Mouse (Mus musculus) neural tube, embryonic 14.5 days (tissue): Measurements from ENCODE around the gene Chst10. TPM values are rescaled to one million over a fixed set of nuclear protein-coding genes. Genes with fewer than 3 reads are reported as not detected.

Experiments
- ATAC-seq: fragments of 200-750 bp; cut with Nextera tagmentation; 2 replicates; pipeline ENCODE4 v1.8.0; 2017; ENCODE audit warnings: low read depth, mild to moderate bottlenecking, moderate TSS enrichment, moderate library complexity
- H3K27ac ChIP-seq: fragments of 300-500 bp; sonication (generic); 2 replicates; pipeline ENCODE4 v1.5.1; 2014; ENCODE audit warnings: low read depth, mild to moderate bottlenecking, control low read depth, low read length, moderate library complexity, mixed read lengths
- H3K27me3 ChIP-seq: fragments of 300-500 bp; sonication (generic); 2 replicates; pipeline ENCODE4 v1.6.1; 2014; ENCODE audit warnings: low read length; ENCODE audit not compliant: control insufficient read depth, insufficient read depth
- H3K36me3 ChIP-seq: fragments of 300-500 bp; sonication (generic); 2 replicates; pipeline ENCODE4 v1.6.1; 2014; ENCODE audit warnings: low read length, mixed read lengths; ENCODE audit not compliant: control insufficient read depth, insufficient read depth
- H3K4me1 ChIP-seq: fragments of 300-500 bp; sonication (generic); 2 replicates; pipeline ENCODE4 v1.6.1; 2014; ENCODE audit warnings: low read length; ENCODE audit not compliant: control insufficient read depth, insufficient read depth
- H3K4me2 ChIP-seq: fragments of 300-500 bp; sonication (generic); 2 replicates; pipeline ENCODE4 v1.6.1; 2014; ENCODE audit warnings: mild to moderate bottlenecking, low read depth, low read length, control low read depth
- H3K4me3 ChIP-seq: fragments of 300-500 bp; sonication (generic); 2 replicates; pipeline ENCODE4 v1.5.1; 2014; ENCODE audit warnings: low read depth, low read length, control low read depth, mixed read lengths
- H3K9ac ChIP-seq: fragments of 300-500 bp; sonication (generic); replicated peaks from 2 replicates; pipeline ENCODE4 v1.6.1; 2014; ENCODE audit warnings: low read depth, mild to moderate bottlenecking, control low read depth, low read length, mixed read lengths
- H3K9me3 ChIP-seq: fragments of 300-500 bp; sonication (generic); 2 replicates; pipeline ENCODE4 v1.6.1; 2016; ENCODE audit warnings: low read length; ENCODE audit not compliant: control insufficient read depth
- WGBS: fragments of 180-500 bp; shearing (Covaris S2); extraction: QIAGEN DNeasy Blood & Tissue Kit; methylation state at CpG from one replicate; pipeline ENCODE4 v1.1.7; 2014; 5-methylcytosine and 5-hydroxymethylcytosine counted together
- polyA plus RNA-seq: library from polyadenylated mRNA; unstranded; fragments of >200 nt; fragmentation: Nextera tagmentation; extraction: Ambion mirVana; gene quantifications from 2 replicates; pipeline ENCODE4 v1.2.1, GENCODE M21; 2014

The Chst10 gene
- polyA plus RNA-seq, result 58.4 and 68.7 TPM in 2 replicates

DNA sequence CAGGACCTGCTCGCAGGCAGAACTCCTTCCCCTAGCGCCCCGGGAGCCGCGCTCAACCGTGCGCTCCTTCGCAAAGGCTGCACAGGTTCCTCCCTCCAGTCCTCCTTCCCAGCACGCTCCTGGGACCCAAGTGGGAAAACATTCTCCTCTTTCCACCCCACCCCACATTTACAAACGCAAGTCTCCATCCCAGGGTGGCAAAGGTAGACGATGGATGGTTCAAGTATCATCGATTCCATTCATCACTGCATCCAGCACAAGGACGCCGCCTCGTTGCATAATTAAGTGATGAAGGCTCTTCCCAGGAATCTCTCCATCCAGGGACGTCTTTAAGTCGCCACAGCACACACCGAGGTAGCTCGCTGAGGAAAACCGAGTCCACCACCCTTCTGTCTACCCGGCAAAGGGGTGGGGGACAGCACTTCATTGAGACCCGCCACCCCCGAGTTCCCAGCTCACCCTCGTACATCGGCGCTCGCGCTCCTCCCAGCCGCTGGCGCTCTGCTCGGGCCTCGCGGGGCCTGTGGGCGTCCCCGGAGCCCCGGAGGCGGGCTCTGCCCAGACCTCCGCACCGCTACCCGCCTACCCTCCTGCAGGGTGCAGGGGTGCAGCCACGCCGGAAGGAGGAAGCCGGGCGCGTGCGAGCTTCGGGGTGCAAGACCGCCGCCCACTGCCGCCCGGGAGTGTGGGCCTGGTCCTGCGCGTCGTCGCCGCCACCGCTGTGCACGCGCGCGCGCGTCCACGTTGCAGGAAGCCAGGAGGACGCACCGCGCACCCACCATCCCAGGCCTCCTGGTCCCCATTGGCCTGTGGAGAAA, at the start of gene Chst10:
Chst10 (minus strand) TSS at position 731 of the 818 bp plus-strand sequence.
- Histone ChIP-seq H3K4me1 (peaks cover 9% of the 10 kb centered on the region; the same call in 1 of the 2 replicates), H3K9ac (peak within 1 kb of the TSS; percentile 88), H3K9me3 (no peaks in the 10 kb centered on the region), H3K4me2 (peak within 1 kb of the TSS; percentile 81), H3K27me3 (no peaks in the 10 kb centered on the region), H3K4me3 (peak within 1 kb of the TSS; percentile 78), H3K36me3 (no peaks in the 10 kb centered on the region), H3K27ac (peak within 1 kb of the TSS; percentile 83)
- ATAC-seq, result peak; percentile 92
- WGBS, result under 1% methylated on average over 67 of the region's 67 CpGs

DNA sequence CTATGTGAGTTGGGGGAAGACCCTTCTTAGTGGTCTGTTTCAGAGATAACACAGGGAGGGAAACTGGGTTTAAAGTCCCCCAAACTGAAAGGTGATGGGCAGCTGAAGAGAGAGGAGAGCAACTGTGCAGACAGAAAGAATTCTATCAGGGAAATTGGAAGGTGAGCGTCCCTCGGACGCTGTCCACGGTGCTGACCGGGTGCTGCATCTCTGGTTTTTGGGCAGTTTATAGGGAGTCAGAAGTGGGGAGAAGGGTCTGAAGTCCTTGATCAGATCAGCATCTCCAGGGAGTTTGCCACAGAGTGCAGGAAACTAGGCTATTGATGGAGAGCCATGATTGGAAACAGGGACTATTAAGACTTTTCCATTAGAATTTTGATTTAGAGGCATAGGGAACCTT, 41.6 kb upstream of the Chst10 start:
- Histone ChIP-seq H3K27me3 (no peaks in the 10 kb centered on the region), H3K4me2 (no peak overlapping the region), H3K27ac (no peak overlapping the region), H3K9me3 (no peaks in the 10 kb centered on the region), H3K4me3 (no peak overlapping the region), H3K4me1 (no peaks in the 10 kb centered on the region), H3K36me3 (no peaks in the 10 kb centered on the region), H3K9ac (no peak overlapping the region)
- WGBS, result 7% methylated on average over 5 of the region's 5 CpGs
- ATAC-seq, result no peak

DNA sequence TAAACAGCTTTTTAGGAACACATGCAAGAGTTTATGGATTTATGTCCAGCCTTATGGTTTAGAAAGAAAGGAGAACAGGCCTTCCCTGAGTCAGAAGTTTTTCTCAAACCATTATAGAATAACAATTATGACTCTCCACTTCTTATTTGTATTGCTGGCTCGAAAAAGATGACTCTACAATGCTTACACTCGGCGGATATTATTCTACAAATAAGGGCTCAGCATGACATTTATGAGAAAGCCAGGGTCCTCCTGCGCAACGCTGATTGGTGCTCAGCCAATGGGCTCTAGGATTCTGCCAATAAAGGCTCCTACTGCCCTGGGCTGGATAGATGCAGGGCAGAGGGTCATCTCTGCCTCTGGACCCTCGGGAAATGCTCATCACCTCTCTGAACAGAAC, 40.9 kb upstream of the Chst10 start, which contains the start of gene Nms:
Nms (plus strand) TSS at position 301 of the 400 bp plus-strand sequence.
- Histone ChIP-seq H3K4me2 (no peak within 1 kb of the TSS), H3K27me3 (no peaks in the 10 kb centered on the region), H3K27ac (no peak within 1 kb of the TSS), H3K36me3 (no peaks in the 10 kb centered on the region), H3K4me3 (no peak within 1 kb of the TSS), H3K9ac (no peak within 1 kb of the TSS), H3K9me3 (no peaks in the 10 kb centered on the region), H3K4me1 (no peaks in the 10 kb centered on the region)
- 56% methylated on average over 6 of the region's 6 CpGs for WGBS
- no peak for ATAC-seq

DNA sequence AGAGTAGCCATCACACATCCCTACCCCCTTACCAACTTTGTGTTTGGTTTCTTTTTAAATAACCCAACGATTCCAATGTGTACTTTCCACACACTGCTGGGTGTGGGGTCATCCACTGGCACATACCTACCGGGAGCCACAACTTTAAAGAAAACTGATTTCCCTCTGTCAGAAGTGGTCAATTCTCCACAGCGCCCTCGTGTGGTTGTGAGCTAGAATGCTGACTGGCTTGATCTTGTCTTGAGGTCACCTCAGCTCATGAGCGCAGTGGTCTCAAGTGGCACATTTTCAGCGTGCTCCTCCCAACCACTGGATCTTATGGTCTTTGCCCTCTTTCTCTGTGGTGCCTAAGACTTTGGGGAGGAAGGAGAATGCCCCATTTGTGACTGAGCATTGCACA, 38.8 kb upstream of the Chst10 start:
- H3K4me2 ChIP-seq, result no peak overlapping the region

DNA sequence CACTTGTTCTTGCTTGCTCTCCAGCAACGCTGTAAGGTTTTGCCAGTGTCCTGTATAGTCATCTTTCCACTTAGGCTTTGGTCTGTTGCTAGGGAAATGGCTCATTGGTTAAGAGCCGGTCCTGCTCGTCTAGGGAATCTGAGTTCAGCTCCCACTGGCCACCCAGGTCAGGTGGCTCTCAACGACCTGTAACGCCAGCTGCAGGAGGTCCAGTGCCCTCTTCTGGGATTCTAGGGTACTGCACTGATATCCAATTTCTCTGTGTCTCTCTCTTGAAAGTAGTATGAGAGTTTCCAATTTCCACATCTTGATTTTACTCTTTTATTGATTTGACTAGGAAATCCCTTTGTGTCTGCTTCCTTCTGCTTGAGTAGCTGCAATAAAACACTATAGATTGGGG, 36.7 kb upstream of the Chst10 start:
- no peaks in the 10 kb centered on the region for H3K36me3 ChIP-seq
- H3K4me2 ChIP-seq, result no peak overlapping the region
- no peak overlapping the region for H3K9ac ChIP-seq
- no peak overlapping the region for H3K27ac ChIP-seq
- H3K27me3 ChIP-seq, result no peaks in the 10 kb centered on the region
- H3K4me1 ChIP-seq, result no peaks in the 10 kb centered on the region
- H3K9me3 ChIP-seq, result no peaks in the 10 kb centered on the region
- H3K4me3 ChIP-seq, result no peak overlapping the region
- 28% methylated on average over 5 of the region's 5 CpGs for WGBS
- ATAC-seq, result no peak

More for the DNA sequence above, 38.8 kb upstream of the Chst10 start:
- H3K27me3 ChIP-seq, result no peaks in the 10 kb centered on the region
- H3K9ac ChIP-seq, result no peak overlapping the region
- no peak for ATAC-seq
- H3K9me3 ChIP-seq, result no peaks in the 10 kb centered on the region
- no peak overlapping the region for H3K27ac ChIP-seq
- H3K4me3 ChIP-seq, result no peak overlapping the region
- H3K4me1 ChIP-seq, result no peaks in the 10 kb centered on the region
- H3K36me3 ChIP-seq, result no peaks in the 10 kb centered on the region
- 27% methylated on average over 6 of the region's 6 CpGs for WGBS

DNA sequence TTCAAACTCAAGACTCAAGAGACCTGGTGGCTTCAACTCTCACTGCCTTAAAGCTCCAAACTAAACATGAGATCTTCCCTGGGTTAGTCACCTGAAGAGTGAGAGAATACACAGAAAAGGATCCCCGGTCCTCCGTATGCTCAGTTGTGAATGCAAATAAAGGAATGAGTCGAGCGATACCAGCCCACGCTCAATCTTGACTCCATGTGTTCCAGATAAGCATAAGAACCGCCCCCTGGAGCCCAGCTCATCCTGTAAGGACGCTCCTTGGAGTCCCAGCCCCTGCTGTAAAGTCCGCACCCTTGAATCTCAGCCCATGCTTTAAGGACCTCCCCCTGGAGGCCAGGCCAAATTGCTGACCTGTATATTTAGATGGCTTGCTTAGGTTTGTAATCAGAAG, 32.8 kb upstream of the Chst10 start:
- H3K36me3 ChIP-seq, result no peaks in the 10 kb centered on the region
- H3K9me3 ChIP-seq, result no peaks in the 10 kb centered on the region
- H3K4me1 ChIP-seq, result no peaks in the 10 kb centered on the region
- no peak for ATAC-seq
- 72% methylated on average over 8 of the region's 8 CpGs for WGBS
- H3K4me3 ChIP-seq, result no peak overlapping the region
- no peak overlapping the region for H3K27ac ChIP-seq
- no peaks in the 10 kb centered on the region for H3K27me3 ChIP-seq
- H3K9ac ChIP-seq, result no peak overlapping the region
- H3K4me2 ChIP-seq, result no peak overlapping the region

DNA sequence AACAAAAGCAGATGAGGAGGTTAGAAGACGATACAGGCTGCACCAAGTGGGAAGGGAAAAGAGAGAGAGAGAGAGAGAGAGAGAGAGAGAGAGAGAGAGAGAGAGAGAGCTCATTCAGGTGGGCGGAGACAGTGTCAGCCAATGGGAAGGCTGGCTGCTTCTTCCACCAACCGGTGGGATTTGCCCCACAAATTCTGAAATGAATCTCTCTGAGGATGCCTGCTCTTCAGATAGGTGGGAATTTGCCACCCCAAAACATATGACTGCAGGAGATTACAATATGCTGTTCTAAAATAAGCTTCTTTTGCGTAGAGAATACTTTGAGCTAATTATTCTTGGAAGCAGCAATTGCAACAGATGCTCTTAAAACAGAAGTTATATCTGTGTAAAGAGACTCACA, 31.5 kb upstream of the Chst10 start:
- no peaks in the 10 kb centered on the region for H3K36me3 ChIP-seq
- no peaks in the 10 kb centered on the region for H3K27me3 ChIP-seq
- no peaks in the 10 kb centered on the region for H3K4me1 ChIP-seq
- no peak for ATAC-seq
- H3K4me3 ChIP-seq, result no peak overlapping the region
- H3K27ac ChIP-seq, result no peak overlapping the region
- 68% methylated on average over 4 of the region's 4 CpGs for WGBS
- H3K4me2 ChIP-seq, result no peak overlapping the region
- no peak overlapping the region for H3K9ac ChIP-seq
- no peaks in the 10 kb centered on the region for H3K9me3 ChIP-seq

DNA sequence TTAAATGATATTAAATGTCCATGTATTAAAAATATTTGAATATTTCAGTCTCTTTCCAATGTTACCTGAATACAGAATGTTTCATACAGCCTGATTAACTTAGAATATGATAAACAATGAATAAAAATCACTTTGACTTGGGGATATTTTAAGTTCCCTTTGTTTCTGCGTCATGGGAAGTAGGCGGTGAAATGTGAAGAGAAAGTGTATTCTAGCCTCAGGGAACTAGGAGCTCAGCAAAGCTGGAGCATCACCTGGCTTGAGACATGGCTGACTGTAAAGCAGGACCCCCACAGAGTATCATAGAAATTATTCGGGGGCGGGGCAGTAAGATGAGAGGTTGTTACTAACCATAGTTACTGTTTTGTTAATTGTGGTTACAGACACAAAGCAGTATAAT, 31.0 kb upstream of the Chst10 start:
- no peaks in the 10 kb centered on the region for H3K4me1 ChIP-seq
- WGBS, result 83% methylated on average over 4 of the region's 4 CpGs
- H3K4me2 ChIP-seq, result no peak overlapping the region
- no peaks in the 10 kb centered on the region for H3K27me3 ChIP-seq
- H3K36me3 ChIP-seq, result no peaks in the 10 kb centered on the region
- no peaks in the 10 kb centered on the region for H3K9me3 ChIP-seq
- H3K9ac ChIP-seq, result no peak overlapping the region
- H3K4me3 ChIP-seq, result no peak overlapping the region
- no peak overlapping the region for H3K27ac ChIP-seq
- no peak for ATAC-seq

DNA sequence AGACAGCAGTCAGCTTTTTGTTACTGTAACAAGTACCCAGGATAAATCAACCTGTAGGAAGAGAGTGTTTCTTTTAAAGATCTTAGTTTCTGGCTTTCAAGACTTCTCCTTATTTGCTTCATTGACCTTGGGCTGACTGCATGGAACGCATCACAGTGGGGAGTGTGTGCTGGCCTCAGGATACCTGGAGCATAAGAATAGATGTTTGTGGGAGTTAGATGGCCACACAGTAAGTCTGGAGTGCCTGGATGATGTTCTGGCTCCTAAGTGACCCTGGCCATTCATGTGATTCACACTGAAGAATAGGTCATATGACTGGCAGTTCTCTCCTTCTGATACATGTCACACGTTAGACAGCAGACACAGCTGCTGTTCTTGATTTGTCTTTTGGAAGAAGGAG, 6.0 kb upstream of the Chst10 start:
- no peaks in the 10 kb centered on the region for H3K4me1 ChIP-seq
- ATAC-seq, result no peak

More for the DNA sequence above, 6.0 kb upstream of the Chst10 start:
- Histone ChIP-seq H3K27ac (no peak overlapping the region), H3K4me2 (no peak overlapping the region), H3K9ac (no peak overlapping the region), H3K4me3 (no peak overlapping the region), H3K9me3 (no peaks in the 10 kb centered on the region), H3K27me3 (no peaks in the 10 kb centered on the region), H3K36me3 (no peaks in the 10 kb centered on the region)
- WGBS, result 74% methylated on average over 2 of the region's 2 CpGs
